Mouse (Mus musculus) myocyte (in vitro differentiated cells): ENCODE results near the gene Klra6. TPM values are rescaled to one million over a fixed set of nuclear protein-coding genes. Genes with fewer than 3 reads are reported as not detected.
"Not testable (repeated sequence)": the region's sequence is repeated elsewhere in the genome, so short reads cannot be mapped to it uniquely, and the experiment has no call there.

ENCODE experiments used
- H3K27me3 ChIP-seq: one replicate; pipeline ENCODE4 v1.6.1; 2011; ENCODE audit not compliant: control insufficient read depth, insufficient read depth, insufficient read length
- H3K36me3 ChIP-seq: one replicate; pipeline ENCODE4 v1.6.1; 2011; ENCODE audit not compliant: control insufficient read depth, insufficient read depth
- H3K4me2 ChIP-seq: one replicate; pipeline ENCODE4 v1.6.1; 2011; ENCODE audit warnings: low read depth, control low read depth
- H3K4me3 ChIP-seq: one replicate; pipeline ENCODE4 v1.5.1; 2011; ENCODE audit warnings: mild to moderate bottlenecking, control low read depth, moderate library complexity
- H3K79me2 ChIP-seq: one replicate; pipeline ENCODE4 v1.6.1; 2011; ENCODE audit not compliant: control insufficient read depth, insufficient read depth
- H3ac ChIP-seq: one replicate; pipeline ENCODE4 v1.6.1; 2011; ENCODE audit not compliant: control insufficient read depth, insufficient read length
- E2F4 ChIP-seq: IDR thresholded peaks from one replicate; pipeline ENCODE4 v1.6.1; 2011; ENCODE audit warnings: mild to moderate bottlenecking, control low read depth, moderate library complexity; ENCODE audit not compliant: insufficient read depth
- MAX ChIP-seq: IDR thresholded peaks from one replicate; pipeline ENCODE4 v1.6.1; 2011; ENCODE audit warnings: low read depth, mild to moderate bottlenecking, control low read depth
- MYOD1 ChIP-seq, 3 experiments: IDR thresholded peaks; one replicate each; pipeline ENCODE4 v1.6.1; 2011; ENCODE audit warnings: control low read depth in 2 of 3, low read depth in 2 of 3, mild to moderate bottlenecking in 2 of 3, moderate library complexity in 1 of 3; ENCODE audit not compliant: insufficient read length in 2 of 3, control insufficient read depth in 1 of 3
- REST ChIP-seq: IDR thresholded peaks from one replicate; pipeline ENCODE4 v1.6.1; 2011; ENCODE audit warnings: mild to moderate bottlenecking, control low read depth, moderate library complexity; ENCODE audit not compliant: insufficient read depth, insufficient read length
- USF1 ChIP-seq: IDR thresholded peaks from one replicate; pipeline ENCODE4 v1.6.1; 2011; ENCODE audit warnings: low read depth, mild to moderate bottlenecking, control low read depth, moderate library complexity
- polyA plus RNA-seq: library from polyadenylated mRNA; unstranded; fragments of >200 nt; fragmentation: generic; extraction: Trizol; gene quantifications from one replicate; pipeline ENCODE4 v1.2.1, GENCODE M21; 2012; ENCODE audit warnings: missing spikeins

Klra6 gene
- not detected for polyA plus RNA-seq

- no peak for TF ChIP-seq MAX
- TF ChIP-seq MYOD1 (IDR thresholded peaks at IDR 0.05; ENCODE audit: control insufficient read depth in 1 of 3, insufficient read length in 2 of 3, low read depth in 2 of 3) = no peak
- TF ChIP-seq USF1 = no peak
- H3K27me3 ChIP-seq = no peaks in the 10 kb centered on the region
- H3K79me2 ChIP-seq = no peaks in the 10 kb centered on the region
- no peaks in the 10 kb centered on the region for H3K36me3 ChIP-seq
- H3ac ChIP-seq = no peak within 1 kb of the TSS
- no peak within 1 kb of the TSS for H3K4me3 ChIP-seq
- no peak within 1 kb of the TSS for H3K4me2 ChIP-seq
Observed at GRCm38 (mm10) chr6:130026854-130027253, at the start of gene Klra6. Gene Klra6 (minus strand): TSS chr6:130026954.

GRCm38 (mm10) chr6:130067171-130067570 lies 40.4 kb upstream of the Klra6 start, which contains the start of gene Klra4:
Gene Klra4 (minus strand): TSS chr6:130067271.
- not testable (repeated sequence) for H3K4me3 ChIP-seq, H3K36me3 ChIP-seq, H3K27me3 ChIP-seq, H3K4me2 ChIP-seq, H3ac ChIP-seq, H3K79me2 ChIP-seq

- H3K27me3 ChIP-seq = no peaks in the 10 kb centered on the region
- TF ChIP-seq E2F4 = no peak
- TF ChIP-seq USF1 = no peak
- no peak for TF ChIP-seq REST
- TF ChIP-seq MYOD1 (IDR thresholded peaks at IDR 0.05; ENCODE audit: control insufficient read depth in 1 of 3, insufficient read length in 2 of 3, low read depth in 2 of 3) = no peak
- H3ac ChIP-seq = no peak overlapping the region
- H3K36me3 ChIP-seq = no peaks in the 10 kb centered on the region
- no peak overlapping the region for H3K4me2 ChIP-seq
- H3K79me2 ChIP-seq = no peaks in the 10 kb centered on the region
- no peak overlapping the region for H3K4me3 ChIP-seq
Observed at GRCm38 (mm10) chr6:130065196-130065595, 38.4 kb upstream of the Klra6 start.

GRCm38 (mm10) chr6:130035146-130035545 lies 8.4 kb upstream of the Klra6 start:
- not testable (repeated sequence) for H3K27me3 ChIP-seq

GRCm38 (mm10) chr6:130031493-130032089 lies 4.8 kb upstream of the Klra6 start:
- H3K4me3 ChIP-seq, H3K36me3 ChIP-seq, H3K27me3 ChIP-seq, H3K4me2 ChIP-seq, H3ac ChIP-seq, H3K79me2 ChIP-seq: not testable (repeated sequence)

More at GRCm38 (mm10) chr6:130035146-130035545, 8.4 kb upstream of the Klra6 start:
- H3K4me2 ChIP-seq, H3K36me3 ChIP-seq, H3K79me2 ChIP-seq, H3K4me3 ChIP-seq, H3ac ChIP-seq: not testable (repeated sequence)

Other genes starting within 250 kb of the Klra6 start
- not detected for gene Gm156, start 242.7 kb downstream of the Klra6 start, polyA plus RNA-seq
- not detected for gene Gm17631, start 164.3 kb downstream of the Klra6 start, polyA plus RNA-seq
- 0.06 TPM for gene Klra17, start 150.3 kb downstream of the Klra6 start, polyA plus RNA-seq
- not detected for gene Klra5, start 109.3 kb downstream of the Klra6 start, polyA plus RNA-seq
- not detected for gene Klra4, start 40.3 kb upstream of the Klra6 start, polyA plus RNA-seq
- gene Klra8, start 102.9 kb upstream of the Klra6 start, polyA plus RNA-seq = not detected
- gene Klra9, start 166.2 kb upstream of the Klra6 start, polyA plus RNA-seq = not detected
- not detected for gene Klra7, start 206.4 kb upstream of the Klra6 start, polyA plus RNA-seq